ENCODE assay signal across 19 mouse cellular contexts in the genomic region with DNA sequence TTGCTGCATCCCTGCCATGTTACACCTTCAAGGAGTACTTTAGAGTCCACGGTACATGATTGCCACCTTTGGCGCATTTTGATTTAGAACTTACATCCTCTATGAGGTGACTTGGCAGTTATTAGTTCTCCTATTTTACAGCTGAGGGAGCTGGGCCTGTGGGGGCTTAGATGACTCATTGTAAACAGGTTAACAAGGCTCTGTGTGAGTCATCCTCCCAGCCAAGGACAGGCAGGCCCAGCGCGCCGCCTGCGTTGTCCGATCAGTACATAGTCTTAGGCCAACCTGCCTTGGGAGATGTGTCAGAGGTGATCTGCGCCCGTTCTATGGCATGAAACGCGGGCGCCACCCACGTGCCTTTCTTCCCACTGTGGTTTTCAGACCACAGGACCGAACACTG.
DNase-seq lines count a peak whose midpoint lies in the region; ATAC-seq and TF ChIP-seq lines count a peak whose summit lies in the region.
"Had no signal": no experiment of that assay in that cellular context is flagged by ENCODE, and none has a peak within 500 bp of the region (broad histone marks: within the 10 kb centered on the region; RNA-seq: fewer than 3 reads in every experiment).

No protein-coding gene starts in this region.

- no peaks in the 10 kb centered on the region for H3K4me1 ChIP-seq in midbrain, postnatal 0 days (ENCODE audit: insufficient read depth, low read length)
- no peaks in the 10 kb centered on the region for H3K4me1 ChIP-seq in forebrain, embryonic 16.5 days (replicated peaks; ENCODE audit: control insufficient read depth, insufficient read depth, low read length)
- H3K4me1 ChIP-seq: embryonic facial prominence, embryonic 12.5 days; limb, embryonic 12.5 days; liver, embryonic 15.5 days had no signal

- no peak for TF ChIP-seq CTCF in midbrain, postnatal 0 days (IDR thresholded peaks at IDR 0.05)

- 96% methylated on average over 14 of the region's 14 CpGs for WGBS in midbrain, postnatal 0 days
- WGBS in forebrain, embryonic 16.5 days: 91% methylated on average over 14 of the region's 14 CpGs

- no peak overlapping the region for H3K4me2 ChIP-seq in midbrain, postnatal 0 days (ENCODE audit: low read depth, low read length, poor library complexity, severe bottlenecking)
- H3K4me2 ChIP-seq in forebrain, embryonic 16.5 days (ENCODE audit: low read length): no peak overlapping the region
- H3K4me2 ChIP-seq: embryonic facial prominence, embryonic 12.5 days; limb, embryonic 12.5 days; liver, embryonic 15.5 days had no signal

- no peak overlapping the region for H3K4me3 ChIP-seq in midbrain, postnatal 0 days (ENCODE audit: low read depth, low read length)
- no peak overlapping the region for H3K4me3 ChIP-seq in forebrain, embryonic 16.5 days (replicated peaks; ENCODE audit: low read length)
- H3K4me3 ChIP-seq: embryonic facial prominence, embryonic 12.5 days; limb, embryonic 12.5 days; liver, embryonic 15.5 days had no signal

- H3K9me3 ChIP-seq in midbrain, postnatal 0 days (ENCODE audit: low read length): no peaks in the 10 kb centered on the region
- no peaks in the 10 kb centered on the region for H3K9me3 ChIP-seq in forebrain, embryonic 16.5 days (ENCODE audit: control insufficient read depth, low read length)
- H3K9me3 ChIP-seq: embryonic facial prominence, embryonic 12.5 days; limb, embryonic 12.5 days; liver, embryonic 15.5 days had no signal

- H3K36me3 ChIP-seq in midbrain, postnatal 0 days (ENCODE audit: insufficient read depth, low read length): no peaks in the 10 kb centered on the region
- H3K36me3 ChIP-seq in forebrain, embryonic 16.5 days (ENCODE audit: control insufficient read depth, insufficient read depth): no peaks in the 10 kb centered on the region
- H3K36me3 ChIP-seq: embryonic facial prominence, embryonic 12.5 days; limb, embryonic 12.5 days; liver, embryonic 15.5 days had no signal

- peak; percentile 26 for DNase-seq in 3T3-L1 (ENCODE audit: low read depth, low spot score)
- peak; percentile 59 to 70 for DNase-seq in B cell, adult 2 months
- peak; percentile 67 for DNase-seq in adrenal gland, postnatal 10 days
- DNase-seq in layer of hippocampus, adult 9-11 months: no peak
- DNase-seq in midbrain, postnatal 0 days (ENCODE audit: low spot score): no peak
- DNase-seq in cerebellum, adult 9-10 months: no peak
- DNase-seq: cerebellum, postnatal 25 days; heart, postnatal 10 days; layer of hippocampus, postnatal 36 days; lung, postnatal 36 days had no signal

- ATAC-seq in megakaryocyte, adult 5-6 weeks (ENCODE audit: poor library complexity, severe bottlenecking): peak; percentile 79
- ATAC-seq in midbrain, postnatal 0 days (ENCODE audit: low FRiP score): no peak
- ATAC-seq in forebrain, embryonic 16.5 days: no peak
- ATAC-seq: activated CD4-positive, CD25-positive, alpha-beta regulatory T cell, adult 4 months; hindbrain, embryonic 16.5 days; midbrain, embryonic 16.5 days had no signal

- no peak overlapping the region for H3K27ac ChIP-seq in midbrain, postnatal 0 days (ENCODE audit: low read depth, low read length)
- no peak overlapping the region for H3K27ac ChIP-seq in forebrain, embryonic 16.5 days (ENCODE audit: low read length)
- H3K27ac ChIP-seq: embryonic facial prominence, embryonic 12.5 days; kidney, postnatal 0 days; limb, embryonic 12.5 days; liver, embryonic 15.5 days had no signal

- no peaks in the 10 kb centered on the region; the same call in 1 of the 2 replicates for H3K27me3 ChIP-seq in midbrain, postnatal 0 days (ENCODE audit: insufficient read depth, low read length)
- no peaks in the 10 kb centered on the region for H3K27me3 ChIP-seq in forebrain, embryonic 16.5 days (replicated peaks; ENCODE audit: control insufficient read depth, insufficient read depth, low read length)
- H3K27me3 ChIP-seq: embryonic facial prominence, embryonic 12.5 days; liver, embryonic 15.5 days had no signal

- H3K9ac ChIP-seq in midbrain, postnatal 0 days (replicated peaks; ENCODE audit: low read length, poor library complexity, severe bottlenecking): no peak overlapping the region
- H3K9ac ChIP-seq in forebrain, embryonic 16.5 days (replicated peaks; ENCODE audit: low read depth, low read length): no peak overlapping the region
- H3K9ac ChIP-seq: embryonic facial prominence, embryonic 12.5 days; limb, embryonic 12.5 days; liver, embryonic 15.5 days had no signal

Comparison
In these comparisons a context has a peak if more than half of its experiments do, and no peak if none do; other contexts are left out.
1. DNase-seq: peak in 3T3-L1 (single experiment), B cell, adult 2 months (2 of 2) and adrenal gland, postnatal 10 days (single experiment); none in layer of hippocampus, adult 9-11 months (single experiment), midbrain, postnatal 0 days (single experiment) and cerebellum, adult 9-10 months (single experiment).